Mouse (Mus musculus) spleen, adult 2 months (tissue): ENCODE data around the gene Dcx.

Experiments
- CTCF ChIP-seq: fragments of 200-500 bp; IDR thresholded peaks from 2 replicates; pipeline ENCODE4 v1.5.1; 2011; ENCODE audit warnings: mild to moderate bottlenecking, inconsistent platforms; ENCODE audit not compliant: insufficient read depth, insufficient read length, insufficient replicate concordance; ENCODE audit errors: extremely low read depth
- POLR2A ChIP-seq: fragments of 200-500 bp; IDR thresholded peaks from 2 replicates; pipeline ENCODE4 v1.6.1; 2011; ENCODE audit warnings: low read depth, low read length, inconsistent platforms

GRCm38 (mm10) chrX:143815948-143816347 lies 117.2 kb downstream of the Dcx start:
- TF ChIP-seq POLR2A (no peak), CTCF (no peak)
